Mouse (Mus musculus): ENCODE measurements around the gene Rhov. TPM values are rescaled to one million over a fixed set of nuclear protein-coding genes. Genes with fewer than 3 reads are reported as not detected.

Gene Rhov
- polyA plus RNA-seq, 1 experiment from 2014 or later = 1.0 TPM

DNA sequence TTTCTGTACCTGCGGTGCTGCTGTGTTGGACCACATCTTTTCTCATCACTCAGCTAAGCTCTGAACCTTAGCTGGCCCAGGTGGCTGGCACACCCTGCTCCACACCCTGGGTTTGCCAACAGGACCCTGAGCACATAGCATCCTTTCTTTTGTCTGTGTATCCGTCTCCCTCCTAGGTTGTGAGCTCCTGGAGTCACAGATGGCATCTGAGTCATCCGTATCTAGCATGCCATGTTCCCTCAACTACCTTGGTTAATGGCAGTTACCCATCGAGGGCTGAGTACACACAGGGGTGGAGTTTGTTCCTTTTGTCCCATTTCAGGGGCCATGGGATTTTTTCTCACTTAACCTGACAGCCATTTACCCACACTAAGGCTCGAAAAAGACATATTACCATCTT is 20.7 kb downstream of the Rhov start:
- H3K27me3 ChIP-seq (ENCODE audit: control insufficient read depth, insufficient read depth, low read length) = peaks cover 10% of the 10 kb centered on the region
- WGBS = 57% methylated on average over 5 of the region's 5 CpGs
- H3K9ac ChIP-seq (ENCODE audit: low read length) = no peak overlapping the region
- no peak overlapping the region for H3K4me2 ChIP-seq (ENCODE audit: low read depth, low read length)
- ATAC-seq (replicated peaks; ENCODE audit: extremely low read depth, insufficient read depth, low FRiP score) = no peak
- no peaks in the 10 kb centered on the region for H3K36me3 ChIP-seq (ENCODE audit: control insufficient read depth, insufficient read depth)
- H3K9me3 ChIP-seq (replicated peaks; ENCODE audit: control insufficient read depth, low read length) = no peaks in the 10 kb centered on the region
- H3K4me3 ChIP-seq (ENCODE audit: low read length) = no peak overlapping the region
- peaks cover 4% of the 10 kb centered on the region for H3K4me1 ChIP-seq (ENCODE audit: control insufficient read depth, insufficient read depth, low read length)
- H3K27ac ChIP-seq (ENCODE audit: low read length) = no peak overlapping the region

DNA sequence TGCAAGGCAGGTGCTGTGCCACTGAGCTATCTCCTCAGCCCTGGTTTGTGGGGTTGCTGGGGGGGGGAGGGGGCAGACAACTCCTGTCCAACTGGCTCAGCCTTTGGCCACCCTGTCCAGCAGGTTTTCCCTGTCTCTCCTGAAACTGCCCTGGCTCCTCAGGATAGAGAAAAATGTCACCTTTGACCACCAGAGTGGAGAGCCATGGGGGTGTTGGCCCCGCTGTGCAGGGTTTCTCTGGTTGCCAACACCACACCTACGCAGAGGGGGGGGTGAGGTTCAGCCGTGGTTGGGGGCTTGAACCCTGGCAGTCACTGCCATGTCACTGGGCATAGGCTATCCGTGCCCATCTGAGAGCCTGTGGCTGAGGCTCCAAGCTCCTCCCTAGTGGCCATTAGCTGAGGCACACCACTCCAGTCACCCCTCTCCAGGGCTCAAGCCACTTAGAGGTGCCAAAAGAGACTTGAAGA is 21.4 kb downstream of the Rhov start:
- Histone ChIP-seq H3K9me3 (replicated peaks; ENCODE audit: control insufficient read depth, low read length) (no peaks in the 10 kb centered on the region), H3K4me2 (ENCODE audit: low read depth, low read length) (no peak overlapping the region), H3K36me3 (ENCODE audit: control insufficient read depth, insufficient read depth) (no peaks in the 10 kb centered on the region), H3K4me1 (ENCODE audit: control insufficient read depth, insufficient read depth, low read length) (peaks cover 4% of the 10 kb centered on the region), H3K27ac (ENCODE audit: low read length) (no peak overlapping the region), H3K27me3 (ENCODE audit: control insufficient read depth, insufficient read depth, low read length) (peaks cover 9% of the 10 kb centered on the region), H3K4me3 (ENCODE audit: low read length) (no peak overlapping the region), H3K9ac (ENCODE audit: low read length) (no peak overlapping the region)
- 52% methylated on average over 4 of the region's 4 CpGs for WGBS
- no peak for ATAC-seq (replicated peaks; ENCODE audit: extremely low read depth, insufficient read depth, low FRiP score)

DNA sequence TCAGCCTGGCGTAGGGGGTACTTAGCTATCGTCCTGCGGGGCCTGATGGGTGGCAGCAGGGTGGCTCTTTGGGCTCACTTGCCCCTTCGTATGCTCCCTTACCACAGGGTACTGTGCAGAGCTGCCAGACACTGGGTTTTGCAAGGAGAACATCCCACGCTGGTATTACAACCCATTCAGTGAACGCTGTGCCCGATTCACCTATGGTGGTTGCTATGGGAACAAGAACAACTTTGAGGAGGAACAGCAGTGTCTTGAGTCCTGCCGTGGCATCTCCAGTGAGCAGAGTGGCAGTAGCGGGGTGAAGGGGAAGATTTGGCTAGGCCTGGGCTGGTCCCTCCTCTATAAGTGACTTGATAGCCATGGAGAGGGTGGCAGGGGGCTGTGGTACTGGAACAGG is 23.2 kb downstream of the Rhov start:
- no peak overlapping the region for H3K9ac ChIP-seq (ENCODE audit: low read length)
- H3K4me2 ChIP-seq (ENCODE audit: low read depth, low read length) = no peak overlapping the region
- H3K27me3 ChIP-seq (ENCODE audit: control insufficient read depth, insufficient read depth, low read length) = peaks cover 3% of the 10 kb centered on the region
- WGBS = 80% methylated on average over 9 of the region's 9 CpGs
- no peak overlapping the region for H3K27ac ChIP-seq (ENCODE audit: low read length)
- H3K4me3 ChIP-seq (ENCODE audit: low read length) = no peak overlapping the region
- H3K4me1 ChIP-seq (ENCODE audit: control insufficient read depth, insufficient read depth, low read length) = peaks cover 4% of the 10 kb centered on the region
- no peak for ATAC-seq (replicated peaks; ENCODE audit: extremely low read depth, insufficient read depth, low FRiP score)
- no peaks in the 10 kb centered on the region for H3K36me3 ChIP-seq (ENCODE audit: control insufficient read depth, insufficient read depth)
- H3K9me3 ChIP-seq (replicated peaks; ENCODE audit: control insufficient read depth, low read length) = no peaks in the 10 kb centered on the region

DNA sequence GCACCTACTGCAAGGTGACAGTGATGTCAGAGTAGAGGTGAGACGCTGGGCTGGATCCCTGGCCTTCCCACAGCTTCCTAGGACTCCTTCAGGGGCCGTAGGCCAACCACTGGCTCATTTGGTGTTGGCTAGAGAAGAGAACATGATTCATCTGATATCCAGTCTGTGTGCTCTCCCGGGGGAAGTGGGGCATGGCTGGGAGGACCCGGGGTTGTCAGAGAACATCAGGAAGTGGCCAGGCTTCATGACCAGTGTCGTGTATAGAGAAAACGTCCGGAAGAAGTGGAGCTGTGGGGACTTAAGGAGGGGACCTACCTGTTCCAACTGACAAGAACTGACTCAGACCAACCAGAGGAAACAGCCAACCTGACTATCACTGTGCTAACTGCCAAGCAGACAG is 25.8 kb downstream of the Rhov start:
- WGBS = 72% methylated on average over 7 of the region's 7 CpGs
- no peak for ATAC-seq (replicated peaks; ENCODE audit: extremely low read depth, insufficient read depth, low FRiP score)
- H3K27me3 ChIP-seq (ENCODE audit: control insufficient read depth, insufficient read depth, low read length) = peaks cover under 1% of the 10 kb centered on the region
- H3K9ac ChIP-seq (ENCODE audit: low read length) = no peak overlapping the region
- no peaks in the 10 kb centered on the region for H3K9me3 ChIP-seq (replicated peaks; ENCODE audit: control insufficient read depth, low read length)
- H3K4me1 ChIP-seq (ENCODE audit: control insufficient read depth, insufficient read depth, low read length) = no peaks in the 10 kb centered on the region
- H3K27ac ChIP-seq (ENCODE audit: low read length) = no peak overlapping the region
- H3K36me3 ChIP-seq (ENCODE audit: control insufficient read depth, insufficient read depth) = no peaks in the 10 kb centered on the region
- H3K4me2 ChIP-seq (ENCODE audit: low read depth, low read length) = no peak overlapping the region
- no peak overlapping the region for H3K4me3 ChIP-seq (ENCODE audit: low read length)

DNA sequence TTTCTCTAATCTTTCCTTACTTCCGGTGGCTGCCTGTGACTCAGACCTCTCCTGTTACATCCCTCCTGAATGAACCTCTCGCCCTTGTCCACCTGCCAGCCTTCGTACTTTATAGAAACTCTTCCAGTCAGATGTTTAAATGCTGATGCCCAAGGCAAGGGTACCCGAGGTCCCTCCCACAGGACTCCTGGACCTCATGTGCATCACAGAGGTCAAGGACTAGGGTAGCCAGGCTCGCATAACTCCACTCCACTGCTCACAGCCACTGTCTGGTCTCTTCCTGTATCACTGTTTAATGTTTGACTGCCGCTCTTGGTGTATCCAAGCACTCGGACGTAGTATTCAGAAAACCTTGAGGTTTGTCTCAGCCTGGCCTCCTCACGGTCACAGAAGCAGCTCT is 28.5 kb downstream of the Rhov start:
- 69% methylated on average over 9 of the region's 9 CpGs for WGBS
- Histone ChIP-seq H3K4me2 (ENCODE audit: low read depth, low read length) (no peak overlapping the region), H3K4me1 (ENCODE audit: control insufficient read depth, insufficient read depth, low read length) (0 out of 2 replicates have a peak, but pooled peaks cover 2% of the 10 kb centered on the region), H3K27ac (ENCODE audit: low read length) (no peak overlapping the region), H3K9me3 (replicated peaks; ENCODE audit: control insufficient read depth, low read length) (no peaks in the 10 kb centered on the region), H3K4me3 (ENCODE audit: low read length) (no peak overlapping the region), H3K36me3 (ENCODE audit: control insufficient read depth, insufficient read depth) (no peaks in the 10 kb centered on the region), H3K9ac (ENCODE audit: low read length) (no peak overlapping the region), H3K27me3 (ENCODE audit: control insufficient read depth, insufficient read depth, low read length) (peaks cover 23% of the 10 kb centered on the region)
- no peak for ATAC-seq (replicated peaks; ENCODE audit: extremely low read depth, insufficient read depth, low FRiP score)

DNA sequence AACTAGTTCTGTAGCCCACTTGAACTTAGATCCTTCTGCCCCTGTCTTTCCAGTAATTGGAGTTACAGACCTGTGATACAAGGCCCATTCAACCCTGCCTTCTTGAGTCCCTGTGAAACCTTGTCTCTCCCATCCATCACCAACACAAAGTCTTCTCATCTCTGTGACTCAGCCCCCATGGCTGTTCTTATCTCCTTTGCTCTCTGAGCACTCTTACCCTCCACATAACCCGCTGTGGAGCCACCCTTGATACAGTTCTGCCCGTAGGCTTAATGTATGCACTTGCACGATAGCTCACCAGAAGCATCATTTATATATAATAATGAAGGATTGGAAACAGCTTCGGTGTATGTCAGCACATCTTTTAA is 30.3 kb downstream of the Rhov start:
- Histone ChIP-seq H3K27me3 (ENCODE audit: control insufficient read depth, insufficient read depth, low read length) (peaks cover 41% of the 10 kb centered on the region), H3K36me3 (ENCODE audit: control insufficient read depth, insufficient read depth) (no peaks in the 10 kb centered on the region), H3K4me1 (ENCODE audit: control insufficient read depth, insufficient read depth, low read length) (peaks cover 9% of the 10 kb centered on the region), H3K27ac (ENCODE audit: low read length) (no peak overlapping the region), H3K4me3 (ENCODE audit: low read length) (no peak overlapping the region), H3K9ac (ENCODE audit: low read length) (no peak overlapping the region), H3K4me2 (ENCODE audit: low read depth, low read length) (no peak overlapping the region), H3K9me3 (replicated peaks; ENCODE audit: control insufficient read depth, low read length) (no peaks in the 10 kb centered on the region)
- no peak for ATAC-seq (replicated peaks; ENCODE audit: extremely low read depth, insufficient read depth, low FRiP score)
- 71% methylated on average over 4 of the region's 4 CpGs for WGBS

DNA sequence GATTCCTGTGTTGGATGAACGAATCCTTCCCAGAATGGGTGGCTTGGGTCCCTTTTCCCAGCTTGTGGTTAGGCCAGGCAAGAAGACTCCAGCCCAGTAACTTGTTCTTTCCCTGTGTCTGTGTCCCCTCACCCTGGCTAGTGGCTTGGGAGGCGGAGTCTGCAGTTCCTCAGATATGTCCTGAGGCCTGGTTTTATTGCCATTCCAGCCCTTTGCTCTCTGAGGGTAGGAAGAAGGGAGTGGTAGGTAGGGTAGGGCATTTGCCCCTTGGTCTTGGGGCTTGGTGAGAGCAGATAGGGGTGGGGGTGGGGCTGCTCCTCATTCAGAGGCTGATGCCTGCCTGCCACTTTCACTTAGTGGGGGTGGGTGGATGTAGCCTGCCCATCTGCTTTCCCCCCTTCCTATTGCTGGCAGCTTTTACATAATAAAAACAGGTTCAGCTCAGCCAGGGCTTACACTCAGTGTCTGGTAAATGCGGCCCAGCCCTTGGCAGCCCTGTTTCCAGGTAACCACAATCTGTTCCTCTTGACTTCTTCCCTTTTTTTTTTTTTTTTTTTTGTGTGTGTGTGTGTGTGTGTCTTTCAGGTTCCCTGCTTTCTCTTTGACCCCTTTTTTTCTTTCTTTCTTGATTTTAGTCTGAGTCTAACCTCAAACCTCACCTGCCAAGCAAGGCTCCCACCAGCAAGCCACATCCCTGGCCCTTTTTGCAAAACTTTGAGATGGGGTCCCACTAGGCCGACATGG is 30.8 kb downstream of the Rhov start:
- peaks cover 9% of the 10 kb centered on the region for H3K4me1 ChIP-seq (ENCODE audit: control insufficient read depth, insufficient read depth, low read length)
- 63% methylated on average over 4 of the region's 4 CpGs for WGBS
- H3K4me3 ChIP-seq (ENCODE audit: low read length) = no peak overlapping the region
- no peaks in the 10 kb centered on the region for H3K9me3 ChIP-seq (replicated peaks; ENCODE audit: control insufficient read depth, low read length)
- no peak overlapping the region for H3K4me2 ChIP-seq (ENCODE audit: low read depth, low read length)
- no peak for ATAC-seq (replicated peaks; ENCODE audit: extremely low read depth, insufficient read depth, low FRiP score)
- H3K36me3 ChIP-seq (ENCODE audit: control insufficient read depth, insufficient read depth) = no peaks in the 10 kb centered on the region
- peaks cover 46% of the 10 kb centered on the region for H3K27me3 ChIP-seq (ENCODE audit: control insufficient read depth, insufficient read depth, low read length)
- no peak overlapping the region for H3K27ac ChIP-seq (ENCODE audit: low read length)
- H3K9ac ChIP-seq (ENCODE audit: low read length) = no peak overlapping the region

DNA sequence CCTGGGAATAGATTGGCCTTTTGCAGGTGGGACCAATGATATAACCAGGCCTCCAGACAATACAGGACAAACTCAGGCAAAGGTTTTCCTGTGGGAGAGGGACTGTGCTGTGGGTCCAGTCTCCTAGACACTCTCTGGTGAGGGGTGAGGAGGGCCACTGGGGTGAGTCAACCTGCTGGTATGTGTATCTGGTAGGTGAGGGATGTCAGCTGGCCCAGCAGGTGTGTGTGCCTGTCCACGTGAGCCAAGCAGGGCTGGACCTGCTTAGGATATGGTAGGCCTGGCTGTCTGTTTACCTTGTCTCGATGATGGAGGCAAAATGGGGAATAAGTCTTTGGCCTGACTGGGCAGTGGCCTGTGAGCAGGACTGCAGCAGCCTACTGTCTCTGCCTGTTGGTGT is 32.4 kb downstream of the Rhov start:
- no peak overlapping the region for H3K9ac ChIP-seq (ENCODE audit: low read length)
- H3K4me2 ChIP-seq (ENCODE audit: low read depth, low read length) = no peak overlapping the region

DNA sequence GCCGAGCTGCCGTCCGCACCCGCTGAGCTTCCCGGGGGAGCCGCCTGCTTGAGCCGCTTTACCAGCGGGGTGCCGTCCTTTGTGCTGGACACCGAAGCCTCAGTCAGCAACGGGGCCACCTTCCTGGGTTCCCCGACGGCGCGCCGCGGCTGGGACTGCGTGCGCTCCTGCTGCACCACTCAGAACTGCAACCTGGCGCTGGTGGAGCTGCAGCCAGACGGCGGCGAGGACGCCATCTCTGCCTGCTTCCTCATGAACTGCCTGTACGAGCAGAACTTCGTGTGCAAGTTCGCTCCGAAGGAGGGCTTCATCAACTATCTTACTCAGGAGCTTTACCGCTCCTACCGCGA is 33.2 kb downstream of the Rhov start:
- no peak overlapping the region for H3K27ac ChIP-seq (ENCODE audit: low read length)
- H3K4me1 ChIP-seq (ENCODE audit: control insufficient read depth, insufficient read depth, low read length) = peaks cover 9% of the 10 kb centered on the region
- peak overlapping the region; percentile 41 for H3K9ac ChIP-seq (ENCODE audit: low read length)
- H3K27me3 ChIP-seq (ENCODE audit: control insufficient read depth, insufficient read depth, low read length) = peaks cover 52% of the 10 kb centered on the region
- no peaks in the 10 kb centered on the region for H3K9me3 ChIP-seq (replicated peaks; ENCODE audit: control insufficient read depth, low read length)
- no peaks in the 10 kb centered on the region for H3K36me3 ChIP-seq (ENCODE audit: control insufficient read depth, insufficient read depth)
- H3K4me2 ChIP-seq (ENCODE audit: low read depth, low read length) = peak overlapping the region; percentile 83
- no peak for ATAC-seq (replicated peaks; ENCODE audit: extremely low read depth, insufficient read depth, low FRiP score)
- 3% methylated on average over 31 of the region's 31 CpGs for WGBS
- peak overlapping the region; percentile 57 for H3K4me3 ChIP-seq (ENCODE audit: low read length)

More for the DNA sequence above, 32.4 kb downstream of the Rhov start:
- ATAC-seq (replicated peaks; ENCODE audit: extremely low read depth, insufficient read depth, low FRiP score) = no peak
- H3K27me3 ChIP-seq (ENCODE audit: control insufficient read depth, insufficient read depth, low read length) = peaks cover 52% of the 10 kb centered on the region
- no peak overlapping the region for H3K27ac ChIP-seq (ENCODE audit: low read length)
- no peak overlapping the region for H3K4me3 ChIP-seq (ENCODE audit: low read length)
- H3K9me3 ChIP-seq (replicated peaks; ENCODE audit: control insufficient read depth, low read length) = no peaks in the 10 kb centered on the region
- WGBS = 74% methylated on average over 2 of the region's 2 CpGs
- peaks cover 9% of the 10 kb centered on the region for H3K4me1 ChIP-seq (ENCODE audit: control insufficient read depth, insufficient read depth, low read length)
- H3K36me3 ChIP-seq (ENCODE audit: control insufficient read depth, insufficient read depth) = no peaks in the 10 kb centered on the region

Measured in heart, embryonic 16.5 days (tissue).